Mouse (Mus musculus): ENCODE data around the gene Zscan10. TPM values are rescaled to one million over a fixed set of nuclear protein-coding genes. Genes with fewer than 3 reads are reported as not detected.

Gene Zscan10
- polyA plus RNA-seq, 1 experiment from 2014 or later: 0.18 TPM

GRCm38 (mm10) chr17:23660117-23660875, 59.6 kb downstream of the Zscan10 start, which contains the start of gene Bicdl2:
Gene Bicdl2 (plus strand): TSS chr17:23660506.
- Histone ChIP-seq H3K4me3 (peak within 1 kb of the TSS; percentile 25), H3K27me3 (peaks cover 45% of the 10 kb centered on the region), H3K4me1 (peaks cover 15% of the 10 kb centered on the region), H3K9me3 (no peaks in the 10 kb centered on the region), H3K27ac (0 out of 2 replicates have a peak within 1 kb of the TSS, but pooled peaks have one; percentile 17), H3K4me2 (peak within 1 kb of the TSS; percentile 30), H3K36me3 (no peaks in the 10 kb centered on the region), H3K9ac (no peak within 1 kb of the TSS)
- WGBS: 6% methylated on average over 27 of the region's 27 CpGs
- ATAC-seq (ENCODE audit: insufficient number of reproducible peaks, low FRiP score, low TSS enrichment, low read depth): no peak

Other genes starting within 250 kb of the Zscan10 start
- gene Vmn2r116, start 216.3 kb upstream of the Zscan10 start, polyA plus RNA-seq (2015; fragmentation: Nextera tagmentation; extraction: Ambion mirVana): not detected in 2 replicates
- gene Vmn2r117, start 121.2 kb upstream of the Zscan10 start, polyA plus RNA-seq (2015; fragmentation: Nextera tagmentation; extraction: Ambion mirVana): not detected in 2 replicates
- gene Zfp213, start 36.6 kb upstream of the Zscan10 start, polyA plus RNA-seq (2015; fragmentation: Nextera tagmentation; extraction: Ambion mirVana): 17.5 and 18.2 TPM in 2 replicates
- gene Zfp13, start 1.4 kb upstream of the Zscan10 start, polyA plus RNA-seq (2015; fragmentation: Nextera tagmentation; extraction: Ambion mirVana): 12.4 and 12.9 TPM in 2 replicates
- gene Mmp25, start 44.4 kb downstream of the Zscan10 start, polyA plus RNA-seq (2015; fragmentation: Nextera tagmentation; extraction: Ambion mirVana): 0.79 and 0.86 TPM in 2 replicates
- gene Bicdl2, start 59.6 kb downstream of the Zscan10 start, polyA plus RNA-seq (2015; fragmentation: Nextera tagmentation; extraction: Ambion mirVana): 20.8 and 21.3 TPM in 2 replicates
- gene Hcfc1r1, start 72.7 kb downstream of the Zscan10 start, polyA plus RNA-seq (2015; fragmentation: Nextera tagmentation; extraction: Ambion mirVana): 84.2 and 99.2 TPM in 2 replicates
- gene Thoc6, start 73.0 kb downstream of the Zscan10 start, polyA plus RNA-seq (2015; fragmentation: Nextera tagmentation; extraction: Ambion mirVana): 38.8 and 43.2 TPM in 2 replicates
- gene Tnfrsf12a, start 76.6 kb downstream of the Zscan10 start, polyA plus RNA-seq (2015; fragmentation: Nextera tagmentation; extraction: Ambion mirVana): 28.0 and 43.9 TPM in 2 replicates
- gene Cldn6, start 78.4 kb downstream of the Zscan10 start, polyA plus RNA-seq (2015; fragmentation: Nextera tagmentation; extraction: Ambion mirVana): 7.0 and 10.1 TPM in 2 replicates
- 5.1 and 5.8 TPM in 2 replicates for gene Cldn9, start 83.2 kb downstream of the Zscan10 start, polyA plus RNA-seq (2015; fragmentation: Nextera tagmentation; extraction: Ambion mirVana)
- gene 1520401A03Rik, start 121.9 kb downstream of the Zscan10 start, polyA plus RNA-seq (2015; fragmentation: Nextera tagmentation; extraction: Ambion mirVana): 2.2 and 2.9 TPM in 2 replicates
- 45.6 and 49.5 TPM in 2 replicates for gene Pkmyt1, start 125.5 kb downstream of the Zscan10 start, polyA plus RNA-seq (2015; fragmentation: Nextera tagmentation; extraction: Ambion mirVana)
- 17.6 and 20.4 TPM in 2 replicates for gene Paqr4, start 140.0 kb downstream of the Zscan10 start, polyA plus RNA-seq (2015; fragmentation: Nextera tagmentation; extraction: Ambion mirVana)
- 50.2 and 50.5 TPM in 2 replicates for gene Kremen2, start 145.0 kb downstream of the Zscan10 start, polyA plus RNA-seq (2015; fragmentation: Nextera tagmentation; extraction: Ambion mirVana)
- gene Flywch1, start 170.7 kb downstream of the Zscan10 start, polyA plus RNA-seq (2015; fragmentation: Nextera tagmentation; extraction: Ambion mirVana): 65.7 and 69.8 TPM in 2 replicates
- gene Flywch2, start 185.2 kb downstream of the Zscan10 start, polyA plus RNA-seq (2015; fragmentation: Nextera tagmentation; extraction: Ambion mirVana): 34.2 and 39.9 TPM in 2 replicates
- gene Srrm2, start 189.7 kb downstream of the Zscan10 start, polyA plus RNA-seq (2015; fragmentation: Nextera tagmentation; extraction: Ambion mirVana): 425 and 436 TPM in 2 replicates
- gene Elob, start 228.3 kb downstream of the Zscan10 start, polyA plus RNA-seq (2015; fragmentation: Nextera tagmentation; extraction: Ambion mirVana): 1,045 and 1,117 TPM in 2 replicates
- not detected in 2 replicates for gene Prss33, start 235.2 kb downstream of the Zscan10 start, polyA plus RNA-seq (2015; fragmentation: Nextera tagmentation; extraction: Ambion mirVana)
- gene Prss32, start 243.0 kb downstream of the Zscan10 start, polyA plus RNA-seq (2015; fragmentation: Nextera tagmentation; extraction: Ambion mirVana): not detected in 2 replicates
- gene Prss41, start 243.3 kb downstream of the Zscan10 start, polyA plus RNA-seq (2015; fragmentation: Nextera tagmentation; extraction: Ambion mirVana): 0.73 and 1.0 TPM in 2 replicates

Measured in limb, embryonic 15.5 days (tissue).